Mouse (Mus musculus) liver, embryonic 13.5 days (tissue): Measurements from ENCODE around the gene Eid1. TPM values are rescaled to one million over a fixed set of nuclear protein-coding genes. Genes with fewer than 3 reads are reported as not detected.

Experiments
- ATAC-seq: fragments of 200-750 bp; cut with Nextera tagmentation; 2 replicates; pipeline ENCODE4 v1.8.0; 2017; ENCODE audit warnings: low read depth, mild to moderate bottlenecking, moderate number of reproducible peaks, moderate library complexity
- DNase-seq: peaks from one replicate; pipeline ENCODE4 v3.0.0; 2022
- H3K27ac ChIP-seq: fragments of 300-500 bp; sonication (generic); 2 replicates; pipeline ENCODE4 v1.5.1; 2015; ENCODE audit warnings: moderate library complexity, mild to moderate bottlenecking, inconsistent platforms
- H3K27me3 ChIP-seq: fragments of 300-500 bp; sonication (generic); 2 replicates; pipeline ENCODE4 v1.6.1; 2015; ENCODE audit warnings: mild to moderate bottlenecking, inconsistent platforms
- H3K36me3 ChIP-seq: fragments of 300-500 bp; sonication (generic); 2 replicates; pipeline ENCODE4 v1.6.1; 2015; ENCODE audit warnings: mild to moderate bottlenecking, inconsistent platforms
- H3K4me1 ChIP-seq: fragments of 300-500 bp; sonication (generic); replicated peaks from 2 replicates; pipeline ENCODE4 v1.6.1; 2015; ENCODE audit warnings: inconsistent platforms
- H3K4me2 ChIP-seq: fragments of 300-500 bp; sonication (generic); 2 replicates; pipeline ENCODE4 v1.6.1; 2015; ENCODE audit warnings: inconsistent platforms, mild to moderate bottlenecking, moderate library complexity
- H3K4me3 ChIP-seq: fragments of 300-500 bp; sonication (generic); replicated peaks from 2 replicates; pipeline ENCODE4 v1.5.1; 2015; ENCODE audit warnings: mild to moderate bottlenecking, inconsistent platforms
- H3K9ac ChIP-seq: fragments of 300-500 bp; sonication (generic); 2 replicates; pipeline ENCODE4 v1.6.1; 2015; ENCODE audit warnings: mild to moderate bottlenecking, inconsistent platforms
- H3K9me3 ChIP-seq: fragments of 300-500 bp; sonication (generic); replicated peaks from 2 replicates; pipeline ENCODE4 v1.6.1; 2016; ENCODE audit warnings: inconsistent platforms
- WGBS: fragments of 180-500 bp; shearing (Covaris S2); methylation state at CpG from one replicate; pipeline ENCODE4 v1.1.7; 2015; ENCODE audit not compliant: insufficient replicate concordance; 5-methylcytosine and 5-hydroxymethylcytosine counted together
- polyA plus RNA-seq: library from polyadenylated mRNA; unstranded; fragments of >200 nt; fragmentation: Nextera tagmentation; extraction: Ambion mirVana; gene quantifications from 2 replicates; pipeline ENCODE4 v1.2.1, GENCODE M21; 2015

Eid1 gene
- polyA plus RNA-seq, 1 experiment from 2014 or later: 36.8 TPM

GRCm38 (mm10) chr2:125651563-125651962, 21.3 kb upstream of the Eid1 start:
- H3K4me1 ChIP-seq: no peaks in the 10 kb centered on the region
- no peaks in the 10 kb centered on the region for H3K36me3 ChIP-seq
- no peaks in the 10 kb centered on the region for H3K9me3 ChIP-seq
- no peak overlapping the region for H3K4me3 ChIP-seq
- no peak overlapping the region for H3K9ac ChIP-seq
- no peaks in the 10 kb centered on the region for H3K27me3 ChIP-seq
- no peak overlapping the region for H3K4me2 ChIP-seq
- no peak overlapping the region for H3K27ac ChIP-seq
- WGBS: 75% methylated on average over 8 of the region's 8 CpGs
- ATAC-seq (no peak), DNase-seq (no peak)

- 73% methylated on average over 2 of the region's 2 CpGs for WGBS
Measured at GRCm38 (mm10) chr2:125653286-125653685, 19.6 kb upstream of the Eid1 start.

GRCm38 (mm10) chr2:125655391-125655790, 17.5 kb upstream of the Eid1 start:
- ATAC-seq (no peak), DNase-seq (no peak)
- Histone ChIP-seq H3K4me2 (no peak overlapping the region), H3K27me3 (no peaks in the 10 kb centered on the region), H3K4me1 (peaks cover 3% of the 10 kb centered on the region), H3K27ac (no peak overlapping the region), H3K9ac (no peak overlapping the region), H3K9me3 (no peaks in the 10 kb centered on the region), H3K36me3 (no peaks in the 10 kb centered on the region), H3K4me3 (no peak overlapping the region)
- 75% methylated on average over 9 of the region's 9 CpGs for WGBS

More at GRCm38 (mm10) chr2:125653286-125653685, 19.6 kb upstream of the Eid1 start:
- Histone ChIP-seq H3K9ac (no peak overlapping the region), H3K27me3 (no peaks in the 10 kb centered on the region), H3K4me1 (no peaks in the 10 kb centered on the region), H3K27ac (no peak overlapping the region), H3K36me3 (no peaks in the 10 kb centered on the region), H3K4me2 (no peak overlapping the region), H3K4me3 (no peak overlapping the region), H3K9me3 (no peaks in the 10 kb centered on the region)
- DNase-seq (no peak), ATAC-seq (no peak)

- Histone ChIP-seq H3K4me3 (peak overlapping the region; percentile 22), H3K9me3 (no peaks in the 10 kb centered on the region), H3K4me1 (peaks cover 44% of the 10 kb centered on the region), H3K36me3 (no peaks in the 10 kb centered on the region), H3K27ac (no peak overlapping the region), H3K27me3 (no peaks in the 10 kb centered on the region), H3K9ac (peak overlapping the region; percentile 40), H3K4me2 (peak overlapping the region; percentile 48)
- ATAC-seq (0 out of 2 replicates have a peak, but pooled peaks have one; percentile 34), DNase-seq (peak; percentile 45)
- WGBS: 13% methylated on average over 10 of the region's 10 CpGs
Measured at GRCm38 (mm10) chr2:125659823-125660536, 12.9 kb upstream of the Eid1 start.

GRCm38 (mm10) chr2:125660537-125661130, 12.3 kb upstream of the Eid1 start:
- WGBS: 36% methylated on average over 20 of the region's 20 CpGs
- H3K9ac ChIP-seq: peak overlapping the region; percentile 40
- peak overlapping the region; percentile 22 for H3K4me3 ChIP-seq
- DNase-seq: no peak
- no peak overlapping the region for H3K27ac ChIP-seq
- peak overlapping the region; percentile 48 for H3K4me2 ChIP-seq
- no peaks in the 10 kb centered on the region for H3K36me3 ChIP-seq
- no peaks in the 10 kb centered on the region for H3K9me3 ChIP-seq
- H3K4me1 ChIP-seq: peaks cover 51% of the 10 kb centered on the region
- H3K27me3 ChIP-seq: no peaks in the 10 kb centered on the region
- ATAC-seq: no peak

- WGBS: 68% methylated on average over 4 of the region's 4 CpGs
- peak overlapping the region; percentile 48; the same call in 1 of the 2 replicates for H3K4me2 ChIP-seq
- no peaks in the 10 kb centered on the region for H3K36me3 ChIP-seq
- ATAC-seq (no peak), DNase-seq (no peak)
- no peaks in the 10 kb centered on the region for H3K27me3 ChIP-seq
- H3K9me3 ChIP-seq: no peaks in the 10 kb centered on the region
- H3K4me3 ChIP-seq: no peak overlapping the region
- H3K27ac ChIP-seq: no peak overlapping the region
- no peak overlapping the region; the same call in 1 of the 2 replicates for H3K9ac ChIP-seq
- H3K4me1 ChIP-seq: peaks cover 56% of the 10 kb centered on the region
Measured at GRCm38 (mm10) chr2:125661156-125661555, 11.7 kb upstream of the Eid1 start.

- no peak overlapping the region for H3K27ac ChIP-seq
- no peaks in the 10 kb centered on the region for H3K9me3 ChIP-seq
- no peak for ATAC-seq
- no peaks in the 10 kb centered on the region for H3K36me3 ChIP-seq
- H3K27me3 ChIP-seq: no peaks in the 10 kb centered on the region
- H3K4me1 ChIP-seq: peaks cover 70% of the 10 kb centered on the region
- no peak overlapping the region for H3K4me2 ChIP-seq
- no peak overlapping the region for H3K9ac ChIP-seq
- 42% methylated on average over 3 of the region's 3 CpGs for WGBS
- no peak overlapping the region for H3K4me3 ChIP-seq
- DNase-seq: no peak
Measured at GRCm38 (mm10) chr2:125662517-125662916, 10.4 kb upstream of the Eid1 start.

- peak overlapping the region; percentile 78 for H3K27ac ChIP-seq
Measured at GRCm38 (mm10) chr2:125665213-125665612, 7.7 kb upstream of the Eid1 start.

GRCm38 (mm10) chr2:125665909-125666308, 7.0 kb upstream of the Eid1 start:
- Histone ChIP-seq H3K27me3 (no peaks in the 10 kb centered on the region), H3K4me2 (peak overlapping the region; percentile 11; the same call in 1 of the 2 replicates), H3K9me3 (no peaks in the 10 kb centered on the region), H3K9ac (peak overlapping the region; percentile 14; the same call in 1 of the 2 replicates), H3K4me3 (no peak overlapping the region), H3K4me1 (peaks cover 77% of the 10 kb centered on the region), H3K27ac (peak overlapping the region; percentile 79), H3K36me3 (no peaks in the 10 kb centered on the region)
- WGBS: 35% methylated on average over 4 of the region's 4 CpGs
- ATAC-seq (peak; percentile 92), DNase-seq (peak; percentile 38)

More at GRCm38 (mm10) chr2:125665213-125665612, 7.7 kb upstream of the Eid1 start:
- H3K9ac ChIP-seq: 0 out of 2 replicates have a peak overlapping the region, but pooled peaks have one; percentile 31
- no peak overlapping the region for H3K4me3 ChIP-seq
- DNase-seq: peak; percentile 33
- peaks cover 84% of the 10 kb centered on the region for H3K4me1 ChIP-seq
- peak; percentile 40; the same call in 1 of the 2 replicates for ATAC-seq
- 78% methylated on average over 5 of the region's 5 CpGs for WGBS
- no peaks in the 10 kb centered on the region for H3K27me3 ChIP-seq
- H3K9me3 ChIP-seq: no peaks in the 10 kb centered on the region
- no peaks in the 10 kb centered on the region for H3K36me3 ChIP-seq
- 0 out of 2 replicates have a peak overlapping the region, but pooled peaks have one; percentile 9 for H3K4me2 ChIP-seq

- no peaks in the 10 kb centered on the region for H3K27me3 ChIP-seq
- H3K9ac ChIP-seq: no peak overlapping the region
- no peaks in the 10 kb centered on the region for H3K36me3 ChIP-seq
- WGBS: 27% methylated on average over 4 of the region's 4 CpGs
- ATAC-seq: no peak
- H3K4me2 ChIP-seq: 0 out of 2 replicates have a peak overlapping the region, but pooled peaks have one; percentile 11
- no peak for DNase-seq
- H3K4me3 ChIP-seq: no peak overlapping the region
- peak overlapping the region; percentile 79 for H3K27ac ChIP-seq
- H3K4me1 ChIP-seq: peaks cover 70% of the 10 kb centered on the region
- H3K9me3 ChIP-seq: no peaks in the 10 kb centered on the region
Measured at GRCm38 (mm10) chr2:125666668-125667067, 6.2 kb upstream of the Eid1 start.

- no peak overlapping the region for H3K4me3 ChIP-seq
- H3K9ac ChIP-seq: no peak overlapping the region
- WGBS: 10% methylated on average over 5 of the region's 5 CpGs
- H3K4me2 ChIP-seq: peak overlapping the region; percentile 32; the same call in 1 of the 2 replicates
- no peaks in the 10 kb centered on the region for H3K9me3 ChIP-seq
- no peaks in the 10 kb centered on the region for H3K36me3 ChIP-seq
- ATAC-seq: peak; percentile 72
- H3K27me3 ChIP-seq: no peaks in the 10 kb centered on the region
- peak; percentile 38 for DNase-seq
- peak overlapping the region; percentile 79 for H3K27ac ChIP-seq
- H3K4me1 ChIP-seq: peaks cover 70% of the 10 kb centered on the region
Measured at GRCm38 (mm10) chr2:125667184-125667583, 5.7 kb upstream of the Eid1 start.
